Mouse (Mus musculus): Measurements from ENCODE around the gene Hils1. TPM values are rescaled to one million over a fixed set of nuclear protein-coding genes. Genes with fewer than 3 reads are reported as not detected.
A peak's percentile ranks its signal among the peaks of the same experiment; 100 is the strongest.

Hils1 gene
- polyA plus RNA-seq, 1 experiment = not detected

GRCm38 (mm10) chr11:95000548-95000947 lies 33.2 kb downstream of the Hils1 start:
- no peak overlapping the region for H3K9ac ChIP-seq (ENCODE audit: low read depth, poor library complexity, severe bottlenecking)
- TF ChIP-seq CTCF (IDR thresholded peaks at IDR 0.05; ENCODE audit: low read depth, low read length) (no peak), POLR2A (IDR thresholded peaks at IDR 0.05; ENCODE audit: insufficient read depth, low read length) (no peak), EP300 (IDR thresholded peaks at IDR 0.05; ENCODE audit: insufficient read depth, low read depth, low read length) (no peak)

GRCm38 (mm10) chr11:95001058-95001457 lies 33.7 kb downstream of the Hils1 start:
- Histone ChIP-seq H3K9me3 (replicated peaks; ENCODE audit: control insufficient read depth, insufficient read depth, low read length, poor library complexity, severe bottlenecking) (no peaks in the 10 kb centered on the region), H3K4me3 (ENCODE audit: low read depth, low read length) (no peak overlapping the region), H3K27me3 (ENCODE audit: control insufficient read depth, insufficient read depth, low read length, poor library complexity, severe bottlenecking) (no peaks in the 10 kb centered on the region), H3K9ac (ENCODE audit: low read depth, poor library complexity, severe bottlenecking) (no peak overlapping the region), H3K36me3 (ENCODE audit: control insufficient read depth, insufficient read depth, low read length, poor library complexity, severe bottlenecking) (no peaks in the 10 kb centered on the region), H3K27ac (ENCODE audit: insufficient read depth, low read length) (no peak overlapping the region), H3K4me1 (ENCODE audit: control insufficient read depth, insufficient read depth, low read length) (no peaks in the 10 kb centered on the region)
- TF ChIP-seq POLR2A (IDR thresholded peaks at IDR 0.05; ENCODE audit: insufficient read depth, low read length) (no peak), CTCF (IDR thresholded peaks at IDR 0.05; ENCODE audit: low read depth, low read length) (peak; percentile 96)

More at GRCm38 (mm10) chr11:95000548-95000947, 33.2 kb downstream of the Hils1 start:
- Histone ChIP-seq H3K9me3 (replicated peaks; ENCODE audit: control insufficient read depth, insufficient read depth, low read length, poor library complexity, severe bottlenecking) (no peaks in the 10 kb centered on the region), H3K4me3 (ENCODE audit: low read depth, low read length) (no peak overlapping the region), H3K36me3 (ENCODE audit: control insufficient read depth, insufficient read depth, low read length, poor library complexity, severe bottlenecking) (no peaks in the 10 kb centered on the region), H3K4me1 (ENCODE audit: control insufficient read depth, insufficient read depth, low read length) (no peaks in the 10 kb centered on the region), H3K27me3 (ENCODE audit: control insufficient read depth, insufficient read depth, low read length, poor library complexity, severe bottlenecking) (no peaks in the 10 kb centered on the region), H3K27ac (ENCODE audit: insufficient read depth, low read length) (no peak overlapping the region)

DNA sequence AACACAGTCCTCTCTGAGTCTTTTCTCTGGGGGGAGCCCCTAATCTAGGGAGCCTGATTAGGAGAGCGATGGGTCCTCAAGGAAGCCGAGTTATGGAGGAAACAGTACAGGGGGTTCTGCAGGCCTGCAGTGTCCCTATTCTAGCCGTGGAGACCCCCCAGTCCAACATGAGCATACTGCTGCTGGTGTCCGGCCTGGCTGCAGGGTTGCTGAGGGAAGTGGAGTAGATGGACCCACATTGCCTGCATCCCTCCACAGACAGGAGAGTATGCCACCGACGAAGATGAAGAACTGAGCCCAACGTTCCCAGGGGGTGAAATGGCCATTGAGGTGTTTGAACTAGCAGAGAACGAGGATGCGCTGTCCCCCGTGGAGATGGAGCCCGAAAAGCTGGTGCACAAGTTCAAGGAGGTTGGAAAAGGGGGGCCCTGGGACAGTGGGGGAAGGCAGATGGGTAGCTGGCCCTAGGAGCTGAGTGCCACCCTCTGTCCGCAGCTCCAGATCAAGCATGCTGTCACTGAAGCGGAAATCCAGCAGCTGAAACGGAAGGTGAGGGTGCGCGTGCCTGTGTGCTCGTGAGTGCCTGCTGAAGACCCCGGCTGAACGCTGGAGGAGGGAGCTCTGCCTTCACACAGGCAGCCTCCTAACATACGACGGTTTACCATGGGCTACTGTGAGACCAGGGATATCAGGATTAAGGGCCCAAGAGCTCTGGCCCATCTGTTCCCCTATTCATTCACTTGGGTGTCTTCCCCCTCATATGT lies 34.4 kb downstream of the Hils1 start:
- no peak overlapping the region for H3K27ac ChIP-seq (ENCODE audit: insufficient read depth, low read length)

DNA sequence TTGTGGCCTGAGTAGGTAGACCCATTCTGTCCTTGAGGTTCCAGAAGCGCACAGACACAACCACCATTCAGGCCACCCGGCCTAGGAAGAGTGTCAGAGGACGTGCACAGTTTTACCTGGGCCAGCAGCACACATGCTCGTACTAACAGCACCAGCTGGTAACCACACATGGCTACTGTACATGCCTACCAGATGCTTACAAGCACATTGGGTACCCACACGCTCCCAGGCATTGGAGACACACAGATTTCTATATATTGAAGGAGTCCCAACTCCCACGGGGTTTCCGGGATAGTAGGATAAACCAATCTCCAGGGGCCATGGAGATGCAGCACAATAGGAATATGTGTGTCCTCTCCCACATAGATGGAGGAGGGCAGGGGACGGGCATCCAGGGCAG lies 35.3 kb downstream of the Hils1 start:
- Histone ChIP-seq H3K9me3 (replicated peaks; ENCODE audit: control insufficient read depth, insufficient read depth, low read length, poor library complexity, severe bottlenecking) (no peaks in the 10 kb centered on the region), H3K4me1 (ENCODE audit: control insufficient read depth, insufficient read depth, low read length) (no peaks in the 10 kb centered on the region), H3K4me3 (ENCODE audit: low read depth, low read length) (no peak overlapping the region), H3K9ac (ENCODE audit: low read depth, poor library complexity, severe bottlenecking) (no peak overlapping the region), H3K27ac (ENCODE audit: insufficient read depth, low read length) (no peak overlapping the region), H3K36me3 (ENCODE audit: control insufficient read depth, insufficient read depth, low read length, poor library complexity, severe bottlenecking) (no peaks in the 10 kb centered on the region), H3K27me3 (ENCODE audit: control insufficient read depth, insufficient read depth, low read length, poor library complexity, severe bottlenecking) (no peaks in the 10 kb centered on the region)
- TF ChIP-seq CTCF (IDR thresholded peaks at IDR 0.05; ENCODE audit: low read depth, low read length) (no peak), POLR2A (IDR thresholded peaks at IDR 0.05; ENCODE audit: insufficient read depth, low read length) (no peak)

More for the DNA sequence above, 34.4 kb downstream of the Hils1 start:
- Histone ChIP-seq H3K4me3 (ENCODE audit: low read depth, low read length) (no peak overlapping the region), H3K9ac (ENCODE audit: low read depth, poor library complexity, severe bottlenecking) (no peak overlapping the region), H3K27me3 (ENCODE audit: control insufficient read depth, insufficient read depth, low read length, poor library complexity, severe bottlenecking) (no peaks in the 10 kb centered on the region), H3K9me3 (replicated peaks; ENCODE audit: control insufficient read depth, insufficient read depth, low read length, poor library complexity, severe bottlenecking) (no peaks in the 10 kb centered on the region), H3K4me1 (ENCODE audit: control insufficient read depth, insufficient read depth, low read length) (no peaks in the 10 kb centered on the region), H3K36me3 (ENCODE audit: control insufficient read depth, insufficient read depth, low read length, poor library complexity, severe bottlenecking) (no peaks in the 10 kb centered on the region)
- no peak for TF ChIP-seq EP300 (IDR thresholded peaks at IDR 0.05; ENCODE audit: insufficient read depth, low read depth, low read length)

DNA sequence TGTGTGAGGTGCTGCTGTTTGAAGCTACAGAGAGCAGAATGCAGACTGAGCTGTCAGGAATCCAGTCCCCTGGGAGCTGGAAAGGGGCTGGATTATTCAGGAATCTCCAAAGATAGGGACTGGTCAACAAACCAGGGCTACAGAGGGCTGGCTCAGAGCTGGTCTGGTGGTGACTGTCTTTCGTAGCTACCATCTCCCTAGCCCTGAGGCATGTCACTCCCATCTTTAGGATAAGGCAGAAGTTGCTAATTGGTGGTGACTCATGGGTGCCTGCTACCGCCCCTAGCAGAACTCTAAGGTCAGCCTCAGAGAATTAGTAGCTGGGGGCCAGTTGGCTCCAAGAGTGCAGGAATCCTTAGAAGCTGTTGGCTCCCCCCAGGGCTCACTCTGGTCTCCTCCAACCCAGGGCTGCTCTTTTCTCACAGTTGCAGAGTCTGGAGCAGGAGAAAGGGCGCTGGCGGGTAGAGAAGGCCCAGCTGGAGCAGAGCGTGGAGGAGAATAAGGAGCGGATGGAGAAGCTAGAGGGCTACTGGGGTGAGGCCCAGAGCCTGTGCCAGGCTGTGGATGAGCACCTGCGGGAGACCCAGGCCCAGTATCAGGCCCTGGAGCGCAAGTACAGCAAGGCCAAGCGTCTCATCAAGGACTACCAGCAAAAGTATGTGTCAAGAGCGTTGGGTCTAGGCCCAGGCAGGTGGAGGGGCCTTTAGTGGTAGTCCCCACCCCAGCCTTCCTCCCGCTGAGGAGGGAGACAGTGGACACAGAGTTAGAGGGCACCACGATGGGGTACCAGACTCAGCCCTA lies 36.9 kb downstream of the Hils1 start:
- Histone ChIP-seq H3K4me3 (ENCODE audit: low read depth, low read length) (no peak overlapping the region), H3K9me3 (replicated peaks; ENCODE audit: control insufficient read depth, insufficient read depth, low read length, poor library complexity, severe bottlenecking) (no peaks in the 10 kb centered on the region), H3K27ac (ENCODE audit: insufficient read depth, low read length) (no peak overlapping the region), H3K27me3 (ENCODE audit: control insufficient read depth, insufficient read depth, low read length, poor library complexity, severe bottlenecking) (no peaks in the 10 kb centered on the region), H3K9ac (ENCODE audit: low read depth, poor library complexity, severe bottlenecking) (no peak overlapping the region), H3K36me3 (ENCODE audit: control insufficient read depth, insufficient read depth, low read length, poor library complexity, severe bottlenecking) (no peaks in the 10 kb centered on the region), H3K4me1 (ENCODE audit: control insufficient read depth, insufficient read depth, low read length) (no peaks in the 10 kb centered on the region)
- no peak for TF ChIP-seq POLR2A (IDR thresholded peaks at IDR 0.05; ENCODE audit: insufficient read depth, low read length)
- TF ChIP-seq EP300 (IDR thresholded peaks at IDR 0.05; ENCODE audit: insufficient read depth, low read depth, low read length) = no peak
- no peak for TF ChIP-seq CTCF (IDR thresholded peaks at IDR 0.05; ENCODE audit: low read depth, low read length)

- Histone ChIP-seq H3K36me3 (ENCODE audit: control insufficient read depth, insufficient read depth, low read length, poor library complexity, severe bottlenecking) (no peaks in the 10 kb centered on the region), H3K4me3 (ENCODE audit: low read depth, low read length) (no peak overlapping the region), H3K27me3 (ENCODE audit: control insufficient read depth, insufficient read depth, low read length, poor library complexity, severe bottlenecking) (no peaks in the 10 kb centered on the region), H3K9ac (ENCODE audit: low read depth, poor library complexity, severe bottlenecking) (no peak overlapping the region), H3K4me1 (ENCODE audit: control insufficient read depth, insufficient read depth, low read length) (no peaks in the 10 kb centered on the region), H3K9me3 (replicated peaks; ENCODE audit: control insufficient read depth, insufficient read depth, low read length, poor library complexity, severe bottlenecking) (no peaks in the 10 kb centered on the region), H3K27ac (ENCODE audit: insufficient read depth, low read length) (no peak overlapping the region)
- TF ChIP-seq POLR2A (IDR thresholded peaks at IDR 0.05; ENCODE audit: insufficient read depth, low read length) (no peak), EP300 (IDR thresholded peaks at IDR 0.05; ENCODE audit: insufficient read depth, low read depth, low read length) (no peak), CTCF (IDR thresholded peaks at IDR 0.05; ENCODE audit: low read depth, low read length) (no peak)
These were observed 37.5 kb downstream of the Hils1 start for GRCm38 (mm10) chr11:95004937-95005198.
